Mouse (Mus musculus) ovary, postnatal 36 days (tissue): ENCODE measurements around the gene Heatr5a.

ENCODE experiments used
- DNase-seq: peaks from one replicate; pipeline ENCODE4 v3.0.0; 2022; ENCODE audit warnings: low spot score, mixed read lengths

Heatr5a gene

DNA sequence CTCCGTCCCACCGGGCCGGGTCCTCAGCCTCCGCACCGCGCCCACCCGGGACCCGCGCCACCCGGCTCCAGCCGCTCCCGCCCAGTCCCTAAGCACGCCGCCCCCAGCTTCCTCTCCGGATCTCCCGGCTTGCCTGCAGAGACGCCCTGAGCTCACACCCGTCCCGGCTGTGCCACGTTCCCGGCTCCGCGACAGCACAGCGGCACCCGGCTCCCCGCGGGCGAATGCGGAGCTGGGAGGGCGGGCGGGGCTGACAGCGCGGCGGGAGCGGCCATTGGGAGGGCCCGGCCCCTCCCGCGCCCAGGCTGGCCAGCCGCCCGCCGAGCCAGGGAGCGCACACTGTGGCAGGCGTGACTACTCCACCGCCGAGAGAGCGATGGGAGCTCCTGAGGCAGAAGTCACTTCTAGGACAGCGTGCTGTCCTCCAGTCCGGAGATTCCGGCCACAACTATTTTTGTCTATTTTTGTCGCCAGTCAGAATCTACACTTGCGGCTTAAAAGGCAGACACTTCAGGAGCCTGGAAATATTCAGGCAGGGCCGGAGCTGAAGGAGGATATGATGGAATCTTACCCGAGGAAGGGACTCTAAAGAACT, at the start of gene Heatr5a:
TSS of gene Heatr5a (minus strand) at position 252 of the 595 bp plus-strand sequence.
- DNase-seq: peak; percentile 94

- DNase-seq: no peak
These were observed 43.4 kb upstream of the Heatr5a start for GRCm38 (mm10) chr12:52014494-52015029.

DNA sequence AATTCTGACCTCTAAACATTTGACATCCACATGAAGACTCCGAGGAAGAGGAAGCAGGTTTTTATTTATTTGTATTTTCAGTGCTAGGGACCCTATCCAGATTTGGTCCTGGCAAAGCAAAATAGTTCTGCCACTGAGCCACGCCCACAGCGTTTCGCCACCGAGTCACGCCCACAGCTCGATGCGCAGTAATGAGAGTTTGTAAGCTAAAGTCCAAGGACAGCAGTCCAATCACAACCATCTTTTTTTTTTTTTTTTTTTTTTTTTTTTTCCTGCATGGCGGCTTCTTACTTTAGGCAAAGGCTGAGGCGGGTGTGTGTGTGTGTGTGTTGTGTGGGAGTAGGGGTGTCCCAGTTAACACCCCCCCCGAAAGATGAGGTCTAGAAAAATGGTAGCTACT, 42.9 kb upstream of the Heatr5a start:
- DNase-seq: peak; percentile 28

DNA sequence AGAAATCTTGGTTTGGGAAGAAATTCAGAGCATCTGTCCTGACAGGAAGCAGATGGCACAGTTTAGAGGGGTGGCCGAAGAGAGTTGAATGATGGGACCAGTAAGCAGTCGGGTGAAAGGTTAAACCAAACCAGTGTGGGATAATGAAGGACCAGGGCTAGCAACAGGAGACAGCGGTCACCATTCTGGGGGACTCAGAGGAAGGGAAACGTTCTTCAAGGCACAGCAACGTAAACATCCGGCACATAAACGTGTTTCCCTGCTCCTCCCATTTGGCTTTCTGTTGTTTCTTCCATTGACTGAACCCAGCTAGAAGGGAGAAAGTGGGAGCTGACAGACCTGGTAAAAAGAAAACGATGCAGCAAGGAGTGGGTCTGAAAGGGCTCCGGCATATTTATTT, 42.2 kb upstream of the Heatr5a start:
- DNase-seq: no peak

DNA sequence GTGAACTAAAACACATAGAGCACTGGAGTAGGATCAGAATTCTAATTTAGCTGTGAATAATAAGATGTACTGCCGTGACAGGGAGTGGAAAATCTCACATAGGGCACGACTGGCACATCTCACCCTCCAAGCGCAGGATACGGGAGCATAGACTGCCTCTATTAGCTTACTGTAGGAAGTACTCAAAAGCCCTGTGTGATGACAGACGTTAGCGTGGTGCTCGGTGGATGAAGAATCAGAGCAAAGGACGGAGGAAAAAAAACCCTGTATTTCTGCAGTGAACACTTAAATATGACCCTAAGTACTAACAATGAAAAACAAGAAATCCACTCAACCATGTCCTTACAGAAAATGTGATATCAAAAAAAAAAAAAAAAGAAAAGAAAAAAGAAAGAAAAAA, 41.0 kb upstream of the Heatr5a start:
- DNase-seq: no peak

DNA sequence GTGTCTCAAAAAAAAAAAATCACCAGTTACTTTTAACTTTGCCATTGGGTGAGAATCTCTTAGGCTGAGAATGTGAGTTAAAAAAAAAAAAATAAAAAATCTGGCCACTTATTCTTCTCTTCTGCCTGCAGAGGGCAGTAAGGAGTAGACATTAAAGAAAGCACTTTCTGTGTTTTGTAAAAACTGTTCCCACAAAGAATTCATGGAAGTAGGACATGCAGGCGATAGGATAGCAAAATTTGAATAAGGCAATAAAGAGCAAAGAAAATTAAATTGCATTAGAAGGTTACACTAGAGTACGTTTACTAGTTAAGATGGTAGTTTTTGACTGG, 39.5 kb upstream of the Heatr5a start:
- DNase-seq: no peak

- DNase-seq: no peak
These were observed 39.0 kb upstream of the Heatr5a start for GRCm38 (mm10) chr12:52009928-52010629.

DNA sequence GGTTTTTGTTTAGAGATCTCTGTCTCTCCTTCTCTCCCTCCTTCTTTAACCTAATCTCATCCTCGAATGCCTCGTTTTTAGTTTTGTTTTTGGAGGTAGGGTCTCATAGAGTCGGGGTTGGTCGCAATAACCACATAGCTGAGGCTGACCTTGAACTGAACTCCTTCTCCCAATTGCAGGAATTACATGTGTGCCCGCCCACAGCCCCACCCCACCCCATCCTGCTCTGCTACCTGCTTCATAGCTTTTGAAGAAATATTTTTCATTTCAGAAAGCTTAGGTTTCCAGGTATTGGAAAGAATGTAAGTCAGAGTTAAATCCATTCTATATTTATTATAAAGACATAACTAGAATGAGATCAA, 35.5 kb upstream of the Heatr5a start:
- DNase-seq: no peak

- DNase-seq: peak; percentile 94
These were observed 34.9 kb upstream of the Heatr5a start, which contains the start of gene Dtd2 for GRCm38 (mm10) chr12:52005877-52006632. Gene Dtd2, minus strand, starts transcription at chr12:52006501.

GRCm38 (mm10) chr12:52002746-52003145, 31.6 kb upstream of the Heatr5a start:
- DNase-seq: no peak

DNA sequence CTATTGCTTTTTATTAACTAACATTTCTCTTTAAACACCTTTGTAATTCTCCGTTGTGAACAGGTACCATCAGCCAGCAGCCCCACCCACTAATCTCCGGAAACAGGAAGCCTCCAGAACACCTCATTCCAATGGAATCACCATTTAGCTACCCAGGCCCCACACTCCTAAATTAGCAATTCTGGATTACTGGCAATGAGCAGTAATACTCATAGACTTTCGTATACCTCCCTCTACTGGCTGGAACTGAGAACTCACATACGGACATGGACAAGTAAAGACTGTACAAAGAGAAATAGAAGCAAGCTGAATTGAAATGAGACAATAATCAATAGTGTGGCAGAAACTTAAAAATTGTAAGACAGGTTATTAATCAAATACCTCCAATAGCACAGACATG, 30.4 kb upstream of the Heatr5a start:
- no peak for DNase-seq

GRCm38 (mm10) chr12:51998366-51998932, 27.3 kb upstream of the Heatr5a start:
- DNase-seq: no peak

GRCm38 (mm10) chr12:51995738-51996536, 24.8 kb upstream of the Heatr5a start:
- no peak for DNase-seq

DNA sequence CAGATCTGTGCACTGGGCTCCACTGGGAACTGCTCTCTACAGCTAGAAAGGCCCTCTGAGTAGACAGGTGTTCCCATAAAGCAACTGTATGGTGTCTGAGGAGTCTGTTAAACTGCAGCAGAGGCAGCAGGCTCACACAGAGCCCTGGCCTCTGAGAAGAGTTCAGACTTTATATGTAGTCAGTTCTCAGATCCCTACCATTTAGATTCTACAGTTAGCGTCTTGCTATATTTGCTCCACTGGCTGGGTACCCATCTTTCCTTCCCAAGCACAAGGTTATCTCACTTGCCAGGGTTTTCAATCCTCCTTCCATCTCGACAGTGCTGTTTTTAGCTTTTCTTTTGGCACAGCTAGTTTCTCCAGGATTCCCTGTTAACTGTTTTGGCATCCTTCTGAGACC, 19.5 kb upstream of the Heatr5a start:
- no peak for DNase-seq

GRCm38 (mm10) chr12:51988536-51988935, 17.4 kb upstream of the Heatr5a start:
- no peak for DNase-seq

DNA sequence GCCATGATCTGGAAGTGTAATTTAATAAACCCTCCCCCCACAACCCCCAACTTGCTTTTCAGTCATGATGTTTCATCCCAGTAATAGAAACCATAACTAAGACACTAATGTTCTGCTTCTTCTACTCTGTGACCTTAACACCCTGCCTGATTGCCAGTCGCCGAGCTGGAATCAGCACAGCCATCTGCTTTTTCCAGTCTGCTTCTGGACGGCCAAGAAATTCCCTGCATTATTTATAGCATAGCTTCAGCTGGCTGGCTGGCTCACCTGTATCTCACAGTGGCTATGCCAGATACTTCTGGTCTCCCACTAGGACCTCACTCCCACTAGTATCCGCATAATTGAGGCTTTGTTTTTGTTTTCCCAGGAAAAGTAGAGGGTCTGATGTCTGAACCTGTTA, 14.7 kb upstream of the Heatr5a start:
- no peak for DNase-seq

DNA sequence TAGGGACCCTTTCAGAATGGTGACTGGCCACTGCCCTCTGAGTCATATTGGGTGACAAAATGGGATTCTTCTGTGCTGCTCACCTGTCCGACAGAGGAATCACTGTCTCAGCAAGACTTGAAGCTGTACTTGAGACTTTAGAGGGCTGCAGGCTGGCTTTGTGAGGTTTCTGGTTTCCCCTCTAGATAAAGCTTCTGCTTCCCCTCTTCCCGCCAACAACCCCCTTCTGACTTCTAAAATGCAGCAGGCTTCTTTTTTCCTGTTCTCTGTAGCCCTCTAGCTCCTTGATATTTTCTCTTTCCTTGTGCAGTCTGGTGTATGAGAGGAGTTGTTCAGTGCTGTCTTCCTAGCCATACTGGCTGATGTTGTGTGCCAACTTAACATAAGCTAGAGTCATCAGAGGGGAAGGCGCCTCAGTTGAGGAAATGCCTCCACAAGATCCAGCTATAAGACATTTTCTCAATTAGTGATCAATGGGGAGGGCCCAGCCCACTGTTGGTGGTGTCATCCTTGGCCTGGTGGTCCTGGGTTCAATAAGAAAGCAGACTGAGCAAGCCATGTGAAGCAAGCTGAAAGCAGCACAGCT, 14.1 kb upstream of the Heatr5a start:
- DNase-seq: no peak

- no peak for DNase-seq
These were observed 12.5 kb upstream of the Heatr5a start for GRCm38 (mm10) chr12:51983625-51984024.

DNA sequence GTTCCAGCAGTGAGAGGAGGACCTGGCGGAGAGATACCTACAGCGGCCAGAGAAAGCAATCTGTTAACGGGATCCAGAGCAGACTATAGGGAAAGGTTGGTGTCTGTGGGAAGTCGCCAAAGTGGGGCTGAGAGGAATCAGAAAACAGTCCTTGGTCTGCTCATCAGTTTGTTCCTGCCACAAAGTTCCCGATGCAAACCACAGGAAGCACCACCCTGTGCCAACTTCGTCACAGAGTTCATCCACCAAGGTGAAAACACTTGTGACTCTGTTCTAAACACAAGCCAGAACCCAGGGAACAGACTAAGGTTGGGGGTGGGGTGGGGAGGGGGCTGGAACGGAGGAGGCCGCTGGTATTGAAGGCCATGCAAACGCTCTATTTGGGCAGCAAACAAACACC, 5.4 kb upstream of the Heatr5a start:
- no peak for DNase-seq

- no peak for DNase-seq
These were observed 3.3 kb upstream of the Heatr5a start for GRCm38 (mm10) chr12:51974381-51974780.

GRCm38 (mm10) chr12:51972269-51973065, 1.3 kb upstream of the Heatr5a start:
- DNase-seq: no peak
